Mouse (Mus musculus) liver, adult 2 months (tissue): Measurements from ENCODE around the gene Ptprd. TPM values are rescaled to one million over a fixed set of nuclear protein-coding genes. Genes with fewer than 3 reads are reported as not detected.

ENCODE experiments used
- DNase-seq: peaks from one replicate; pipeline ENCODE4 v3.0.0-alpha.2; 2011; ENCODE audit warnings: low read depth, low spot score; ENCODE audit errors: extremely low read depth
- H3K27ac ChIP-seq: fragments of 200-500 bp; replicated peaks from 2 replicates; pipeline ENCODE4 v1.5.1; 2012; ENCODE audit warnings: low read depth, mild to moderate bottlenecking, control low read depth, inconsistent platforms, low read length; ENCODE audit not compliant: insufficient read depth
- H3K27me3 ChIP-seq: fragments of 200-500 bp; 2 replicates; pipeline ENCODE4 v1.6.1; 2012; ENCODE audit warnings: mild to moderate bottlenecking, moderate library complexity, low read length, inconsistent platforms; ENCODE audit not compliant: control insufficient read depth, insufficient read depth
- H3K36me3 ChIP-seq: fragments of 200-500 bp; 2 replicates; pipeline ENCODE4 v1.6.1; 2012; ENCODE audit warnings: low read length, inconsistent platforms; ENCODE audit not compliant: control insufficient read depth, insufficient read depth
- H3K4me1 ChIP-seq: fragments of 200-500 bp; 2 replicates; pipeline ENCODE4 v1.6.1; 2011; ENCODE audit warnings: low read length; ENCODE audit not compliant: control insufficient read depth, insufficient read depth
- H3K4me3 ChIP-seq: fragments of 200-500 bp; 2 replicates; pipeline ENCODE4 v1.5.1; 2011; ENCODE audit warnings: low read depth, mild to moderate bottlenecking, control low read depth, low read length, moderate library complexity; ENCODE audit not compliant: insufficient read depth
- H3K79me2 ChIP-seq: fragments of 200-500 bp; 2 replicates; pipeline ENCODE4 v1.6.1; 2012; ENCODE audit warnings: inconsistent platforms, mild to moderate bottlenecking, low read length, moderate library complexity; ENCODE audit not compliant: control insufficient read depth, insufficient read depth
- H3K9ac ChIP-seq: fragments of 200-500 bp; 2 replicates; pipeline ENCODE4 v1.6.1; 2012; ENCODE audit warnings: low read depth, mild to moderate bottlenecking, control low read depth, inconsistent platforms, low read length
- CTCF ChIP-seq: fragments of 200-500 bp; IDR thresholded peaks from 2 replicates; pipeline ENCODE4 v1.5.1; 2011; ENCODE audit warnings: low read depth, low read length, control low read depth
- POLR2A ChIP-seq: fragments of 200-500 bp; IDR thresholded peaks from 2 replicates; pipeline ENCODE4 v1.6.1; 2011; ENCODE audit warnings: low read length, control low read depth; ENCODE audit not compliant: insufficient read depth; ENCODE audit errors: extremely low read depth
- WGBS: fragments of 180-500 bp; shearing (Covaris S2); methylation state at CpG from one replicate; pipeline ENCODE4 v1.1.7; 2018; 5-methylcytosine and 5-hydroxymethylcytosine counted together
- polyA plus RNA-seq: library from polyadenylated mRNA; depleted of rRNA; stranded (reverse); fragments of >200 nt; gene quantifications from 2 replicates; pipeline ENCODE4 v1.2.3, GENCODE M21; 2012
- total RNA-seq: library from RNA; depleted of rRNA; stranded (reverse); fragments of >200 nt; gene quantifications from 2 replicates; pipeline ENCODE4 v1.2.3, GENCODE M21; 2014

Ptprd gene
- total and polyA plus RNA-seq, 2 experiments, result 15.4 to 127 TPM

GRCm38 (mm10) chr4:77107291-77107690, 1104.5 kb downstream of the Ptprd start:
- H3K4me3 ChIP-seq, result no peak overlapping the region
- H3K79me2 ChIP-seq, result no peaks in the 10 kb centered on the region
- no peaks in the 10 kb centered on the region for H3K27me3 ChIP-seq
- H3K9ac ChIP-seq, result no peak overlapping the region
- WGBS, result 77% methylated on average over 2 of the region's 2 CpGs
- H3K4me1 ChIP-seq, result no peaks in the 10 kb centered on the region
- no peak overlapping the region for H3K27ac ChIP-seq
- TF ChIP-seq POLR2A, result no peak
- TF ChIP-seq CTCF, result no peak
- H3K36me3 ChIP-seq, result no peaks in the 10 kb centered on the region
- DNase-seq, result no peak

GRCm38 (mm10) chr4:77083165-77083564, 1128.6 kb downstream of the Ptprd start:
- no peak overlapping the region for H3K27ac ChIP-seq
- no peaks in the 10 kb centered on the region for H3K4me1 ChIP-seq
- H3K4me3 ChIP-seq, result no peak overlapping the region
- H3K9ac ChIP-seq, result no peak overlapping the region
- DNase-seq, result peak; percentile 19
- H3K27me3 ChIP-seq, result no peaks in the 10 kb centered on the region
- H3K36me3 ChIP-seq, result no peaks in the 10 kb centered on the region
- no peak for TF ChIP-seq POLR2A
- peak; percentile 45; the same call in 1 of the 2 replicates for TF ChIP-seq CTCF
- no peaks in the 10 kb centered on the region for H3K79me2 ChIP-seq
- WGBS, result 51% methylated on average over 3 of the region's 3 CpGs

DNA sequence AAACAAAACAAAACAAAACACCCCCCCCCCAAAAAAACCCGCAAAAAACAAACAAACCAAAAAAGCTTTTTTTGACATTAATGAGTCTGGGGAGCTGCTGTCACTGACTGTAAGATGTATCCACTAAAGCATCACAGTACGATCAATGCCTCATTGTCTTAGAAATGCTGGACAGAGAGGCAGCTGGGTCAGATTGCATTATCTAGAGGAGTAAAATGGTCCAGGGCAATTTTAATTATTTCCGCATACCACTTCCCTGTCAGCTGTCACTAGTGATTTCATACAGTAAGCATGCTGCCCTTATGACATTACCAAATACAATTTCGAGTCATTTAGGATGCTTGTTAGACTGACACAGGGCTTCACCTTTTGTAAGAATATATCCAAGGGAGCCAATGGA, 1134.2 kb downstream of the Ptprd start:
- Histone ChIP-seq H3K36me3 (no peaks in the 10 kb centered on the region), H3K4me3 (no peak overlapping the region), H3K79me2 (no peaks in the 10 kb centered on the region), H3K27me3 (no peaks in the 10 kb centered on the region), H3K4me1 (no peaks in the 10 kb centered on the region), H3K9ac (no peak overlapping the region), H3K27ac (no peak overlapping the region)
- 77% methylated on average over 4 of the region's 4 CpGs for WGBS
- TF ChIP-seq CTCF, result no peak
- TF ChIP-seq POLR2A, result no peak
- DNase-seq, result no peak

DNA sequence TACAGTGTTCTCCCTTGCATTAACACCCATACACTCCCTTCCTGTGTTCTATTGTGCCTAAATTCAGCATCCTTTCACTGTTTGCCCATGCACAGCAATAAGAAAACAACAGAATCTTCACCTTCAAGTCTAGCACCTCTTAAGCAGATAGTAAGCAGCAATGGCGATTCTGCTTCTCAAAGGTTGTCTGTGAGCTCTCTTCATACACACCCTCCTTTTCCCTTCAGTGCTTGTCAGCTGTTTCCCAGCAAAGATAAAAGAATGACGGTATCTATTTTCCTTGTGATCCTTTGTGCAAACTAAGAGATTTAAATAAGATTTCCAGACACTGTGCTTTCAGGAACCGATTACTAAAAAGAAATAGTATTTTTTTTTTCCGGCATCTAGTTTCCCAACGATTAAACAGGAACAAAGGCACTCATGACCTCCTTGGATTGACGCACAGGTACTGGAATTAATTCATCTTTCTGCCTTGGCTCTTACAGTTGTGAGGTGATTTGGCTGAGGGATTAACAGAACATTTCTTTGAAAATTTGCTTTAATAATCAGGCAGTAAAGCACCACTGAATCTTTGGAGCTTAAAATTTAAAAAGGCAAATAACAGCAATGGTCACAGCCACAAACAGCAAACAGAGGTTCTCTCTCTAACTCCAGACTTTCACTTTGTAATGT, 1161.1 kb downstream of the Ptprd start:
- WGBS, result 60% methylated on average over 6 of the region's 6 CpGs
- Histone ChIP-seq H3K36me3 (no peaks in the 10 kb centered on the region), H3K9ac (no peak overlapping the region), H3K79me2 (no peaks in the 10 kb centered on the region), H3K4me1 (no peaks in the 10 kb centered on the region), H3K4me3 (no peak overlapping the region), H3K27ac (no peak overlapping the region), H3K27me3 (no peaks in the 10 kb centered on the region)
- no peak for TF ChIP-seq POLR2A
- TF ChIP-seq CTCF, result no peak
- DNase-seq, result no peak

DNA sequence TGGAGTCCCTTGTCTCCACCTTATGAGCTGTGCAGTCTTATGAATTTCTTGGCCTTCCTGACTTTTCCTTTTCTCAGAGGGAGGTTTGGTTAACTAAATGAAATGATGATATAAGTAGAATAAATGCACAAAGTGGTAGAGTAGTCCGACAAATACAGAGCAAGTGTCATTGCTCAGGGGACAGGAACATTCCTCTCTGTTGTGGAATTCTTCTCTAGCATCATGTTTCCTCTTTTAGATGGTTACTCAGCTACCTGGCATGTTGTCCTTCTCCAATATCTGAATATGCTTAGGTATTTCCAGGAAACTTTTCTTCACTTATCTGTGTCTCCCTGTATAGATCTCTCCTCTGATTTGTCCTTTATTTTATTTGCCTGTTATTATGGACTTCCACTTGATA, 1207.3 kb downstream of the Ptprd start:
- no peaks in the 10 kb centered on the region for H3K79me2 ChIP-seq
- no peaks in the 10 kb centered on the region for H3K36me3 ChIP-seq
- H3K4me1 ChIP-seq, result no peaks in the 10 kb centered on the region
- 88% methylated on average over 1 of the region's 1 CpGs for WGBS
- no peak overlapping the region for H3K4me3 ChIP-seq
- no peak overlapping the region for H3K9ac ChIP-seq
- H3K27ac ChIP-seq, result no peak overlapping the region
- H3K27me3 ChIP-seq, result no peaks in the 10 kb centered on the region
- DNase-seq, result no peak
- no peak for TF ChIP-seq POLR2A
- no peak for TF ChIP-seq CTCF

DNA sequence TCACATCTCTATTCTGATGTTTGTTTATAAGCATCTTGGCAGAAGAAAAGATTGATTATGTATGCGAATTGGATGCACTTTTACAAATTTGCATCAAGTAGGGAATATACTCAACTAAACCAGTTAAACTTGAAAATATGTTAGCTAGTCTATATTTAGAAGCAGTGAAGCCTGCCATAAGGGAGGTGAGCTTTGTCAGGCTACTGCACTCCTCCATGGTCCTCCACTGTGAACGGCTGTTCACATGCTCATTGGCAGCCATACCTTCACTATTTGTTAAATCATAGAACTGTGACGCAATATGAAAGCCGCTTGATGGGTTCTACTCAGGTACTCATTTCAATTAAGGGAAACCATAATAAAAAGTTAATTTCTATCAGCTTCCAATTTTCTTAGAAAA, 1215.6 kb downstream of the Ptprd start:
- no peaks in the 10 kb centered on the region for H3K27me3 ChIP-seq
- no peak for DNase-seq
- 88% methylated on average over 4 of the region's 4 CpGs for WGBS
- TF ChIP-seq CTCF, result no peak
- TF ChIP-seq POLR2A, result no peak
- no peak overlapping the region for H3K27ac ChIP-seq
- no peaks in the 10 kb centered on the region for H3K79me2 ChIP-seq
- no peak overlapping the region for H3K4me3 ChIP-seq
- no peak overlapping the region for H3K9ac ChIP-seq
- no peaks in the 10 kb centered on the region for H3K36me3 ChIP-seq
- H3K4me1 ChIP-seq, result no peaks in the 10 kb centered on the region
